In the genomic region with DNA sequence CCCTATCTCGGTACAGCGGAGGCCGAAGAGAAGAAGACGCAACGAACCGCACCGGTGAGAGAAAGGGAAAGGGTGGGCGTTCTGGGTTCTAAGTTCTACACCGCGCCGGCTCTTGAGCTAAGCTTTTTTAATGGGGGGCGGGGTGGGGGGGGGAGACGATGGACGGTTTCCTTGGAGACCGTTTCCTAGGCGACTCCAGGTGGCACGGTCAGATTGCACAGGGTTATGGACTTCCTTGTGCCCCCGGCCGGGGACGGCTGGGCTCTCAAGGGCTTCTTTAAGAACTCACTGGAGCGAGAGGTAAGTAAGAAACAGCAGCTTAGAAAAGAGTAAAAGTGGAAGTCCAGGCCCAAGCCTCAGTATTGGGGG, we compare ENCODE assay signal across 8 mouse cellular contexts. TPM values are rescaled to one million over a fixed set of nuclear protein-coding genes. Genes with fewer than 3 reads are reported as not detected.
DNase-seq lines count a peak whose midpoint lies in the region; ATAC-seq and TF ChIP-seq lines count a peak whose summit lies in the region.

No protein-coding gene starts in this region.

- under 1% methylated on average over 21 of the region's 21 CpGs for WGBS in lung, embryonic 15.5 days
- WGBS in embryonic facial prominence, embryonic 15.5 days: under 1% methylated on average over 21 of the region's 21 CpGs
- 0% methylated on average over 21 of the region's 21 CpGs for WGBS in intestine, postnatal 0 days
- 2% methylated on average over 21 of the region's 21 CpGs for WGBS in midbrain, embryonic 15.5 days

- TF ChIP-seq CTCF in intestine, postnatal 0 days (IDR thresholded peaks at IDR 0.05; ENCODE audit: low read depth): no peak

- no peaks in the 10 kb centered on the region for H3K27me3 ChIP-seq in lung, embryonic 15.5 days
- no peaks in the 10 kb centered on the region for H3K27me3 ChIP-seq in embryonic facial prominence, embryonic 15.5 days
- H3K27me3 ChIP-seq in intestine, postnatal 0 days (replicated peaks; ENCODE audit: control insufficient read depth, insufficient read depth, low read length): no peaks in the 10 kb centered on the region
- no peaks in the 10 kb centered on the region for H3K27me3 ChIP-seq in midbrain, embryonic 15.5 days (replicated peaks)

- peak; percentile 46; the same call in 1 of the 2 replicates for ATAC-seq in lung, embryonic 15.5 days (ENCODE audit: borderline replicate concordance, extremely low read depth, low FRiP score, low TSS enrichment)
- peak; percentile 32; the same call in 1 of the 2 replicates for ATAC-seq in embryonic facial prominence, embryonic 15.5 days (ENCODE audit: insufficient number of reproducible peaks, low FRiP score, low TSS enrichment, low read depth)
- ATAC-seq in intestine, postnatal 0 days: peak; percentile 46
- ATAC-seq in midbrain, embryonic 15.5 days (replicated peaks): peak; percentile 60; the same call in 1 of the 2 replicates

- H3K4me1 ChIP-seq in lung, embryonic 15.5 days: peaks cover 24% of the 10 kb centered on the region
- H3K4me1 ChIP-seq in embryonic facial prominence, embryonic 15.5 days: peaks cover 27% of the 10 kb centered on the region
- peaks cover 9% of the 10 kb centered on the region for H3K4me1 ChIP-seq in intestine, postnatal 0 days (replicated peaks; ENCODE audit: control insufficient read depth, insufficient read depth, low read length)
- H3K4me1 ChIP-seq in midbrain, embryonic 15.5 days: peaks cover 34% of the 10 kb centered on the region

- peak overlapping the region; percentile 94 for H3K4me3 ChIP-seq in lung, embryonic 15.5 days
- peak overlapping the region; percentile 96 for H3K4me3 ChIP-seq in embryonic facial prominence, embryonic 15.5 days (replicated peaks)
- H3K4me3 ChIP-seq in intestine, postnatal 0 days (ENCODE audit: low read depth, low read length): peak overlapping the region; percentile 79
- peak overlapping the region; percentile 93 for H3K4me3 ChIP-seq in midbrain, embryonic 15.5 days

- H3K36me3 ChIP-seq in lung, embryonic 15.5 days: peaks cover 46% of the 10 kb centered on the region
- peaks cover 44% of the 10 kb centered on the region for H3K36me3 ChIP-seq in embryonic facial prominence, embryonic 15.5 days
- H3K36me3 ChIP-seq in intestine, postnatal 0 days (ENCODE audit: control insufficient read depth, insufficient read depth): peaks cover 45% of the 10 kb centered on the region
- peaks cover 26% of the 10 kb centered on the region; the same call in 1 of the 2 replicates for H3K36me3 ChIP-seq in midbrain, embryonic 15.5 days (replicated peaks)

- peak overlapping the region; percentile 95 for H3K9ac ChIP-seq in lung, embryonic 15.5 days
- H3K9ac ChIP-seq in embryonic facial prominence, embryonic 15.5 days: peak overlapping the region; percentile 84
- peak overlapping the region; percentile 89 for H3K9ac ChIP-seq in intestine, postnatal 0 days (ENCODE audit: low read depth, low read length)
- H3K9ac ChIP-seq in midbrain, embryonic 15.5 days: peak overlapping the region; percentile 98

- H3K9me3 ChIP-seq in lung, embryonic 15.5 days: no peaks in the 10 kb centered on the region
- no peaks in the 10 kb centered on the region for H3K9me3 ChIP-seq in embryonic facial prominence, embryonic 15.5 days (replicated peaks)
- H3K9me3 ChIP-seq in intestine, postnatal 0 days (ENCODE audit: control insufficient read depth): no peaks in the 10 kb centered on the region
- H3K9me3 ChIP-seq in midbrain, embryonic 15.5 days: no peaks in the 10 kb centered on the region

- H3K27ac ChIP-seq in lung, embryonic 15.5 days: peak overlapping the region; percentile 93
- peak overlapping the region; percentile 95 for H3K27ac ChIP-seq in embryonic facial prominence, embryonic 15.5 days (replicated peaks)
- peak overlapping the region; percentile 84 for H3K27ac ChIP-seq in intestine, postnatal 0 days (ENCODE audit: low read depth, low read length)
- peak overlapping the region; percentile 94 for H3K27ac ChIP-seq in midbrain, embryonic 15.5 days

- DNase-seq in lung, adult 18-20 months: no peak
- DNase-seq in yolk sac, embryonic 10.5 days (ENCODE audit: low spot score): no peak
- DNase-seq in layer of hippocampus, postnatal 10 days (ENCODE audit: low spot score in 2 of 2): no peak
- no peak for DNase-seq in cerebellum, adult 18-20 months

- H3K4me2 ChIP-seq in lung, embryonic 15.5 days: peak overlapping the region; percentile 64
- peak overlapping the region; percentile 60 for H3K4me2 ChIP-seq in embryonic facial prominence, embryonic 15.5 days (replicated peaks)
- H3K4me2 ChIP-seq in intestine, postnatal 0 days (replicated peaks; ENCODE audit: low read depth): peak overlapping the region; percentile 74
- peak overlapping the region; percentile 67 for H3K4me2 ChIP-seq in midbrain, embryonic 15.5 days

RNA-seq across cellular contexts. Expression of gene Ndufs3, which starts 0.2 kb away (rescaled TPM):
- 199 and 207 TPM in 2 replicates for polyA plus RNA-seq in lung, embryonic 15.5 days (2015; fragmentation: Nextera tagmentation; extraction: Ambion mirVana)
- polyA plus RNA-seq in embryonic facial prominence, embryonic 15.5 days (2015; fragmentation: Nextera tagmentation; extraction: Ambion mirVana): 194 and 204 TPM in 2 replicates
- polyA plus RNA-seq in intestine, postnatal 0 days (2015; fragmentation: Nextera tagmentation; extraction: Ambion mirVana): 263 and 280 TPM in 2 replicates
- polyA plus RNA-seq in midbrain, embryonic 15.5 days (2015; fragmentation: Nextera tagmentation; extraction: Ambion mirVana): 202 and 212 TPM in 2 replicates
- 100 to 1,000 TPM; 224 to 227 TPM for total RNA-seq in layer of hippocampus, postnatal 10 days (2021)

RNA-seq across cellular contexts. Expression of gene Kbtbd4, which starts 0.3 kb away (rescaled TPM):
- 36.8 and 37.8 TPM in 2 replicates for polyA plus RNA-seq in lung, embryonic 15.5 days (2015; fragmentation: Nextera tagmentation; extraction: Ambion mirVana)
- polyA plus RNA-seq in embryonic facial prominence, embryonic 15.5 days (2015; fragmentation: Nextera tagmentation; extraction: Ambion mirVana): 37.4 and 37.6 TPM in 2 replicates
- 12.0 and 13.1 TPM in 2 replicates for polyA plus RNA-seq in intestine, postnatal 0 days (2015; fragmentation: Nextera tagmentation; extraction: Ambion mirVana)
- polyA plus RNA-seq in midbrain, embryonic 15.5 days (2015; fragmentation: Nextera tagmentation; extraction: Ambion mirVana): 70.4 and 71.1 TPM in 2 replicates
- total RNA-seq in layer of hippocampus, postnatal 10 days (2021): 10 to 100 TPM; 30.9 to 34.9 TPM

RNA-seq across cellular contexts. Expression of gene C1qtnf4, which starts 19.2 kb away (rescaled TPM):
- 4.0 TPM in 2 replicates for polyA plus RNA-seq in lung, embryonic 15.5 days (2015; fragmentation: Nextera tagmentation; extraction: Ambion mirVana)
- polyA plus RNA-seq in embryonic facial prominence, embryonic 15.5 days (2015; fragmentation: Nextera tagmentation; extraction: Ambion mirVana): 20.5 and 20.8 TPM in 2 replicates
- polyA plus RNA-seq in intestine, postnatal 0 days (2015; fragmentation: Nextera tagmentation; extraction: Ambion mirVana): 6.5 and 7.6 TPM in 2 replicates
- polyA plus RNA-seq in midbrain, embryonic 15.5 days (2015; fragmentation: Nextera tagmentation; extraction: Ambion mirVana): 137 and 138 TPM in 2 replicates
- total RNA-seq in layer of hippocampus, postnatal 10 days (2021): 100 to 1,000 TPM; 157 to 186 TPM

RNA-seq across cellular contexts. Expression of gene Celf1, which starts 35.3 kb away (rescaled TPM):
- polyA plus RNA-seq in lung, embryonic 15.5 days (2015; fragmentation: Nextera tagmentation; extraction: Ambion mirVana): 80.7 and 81.8 TPM in 2 replicates
- polyA plus RNA-seq in embryonic facial prominence, embryonic 15.5 days (2015; fragmentation: Nextera tagmentation; extraction: Ambion mirVana): 66.4 and 66.7 TPM in 2 replicates
- polyA plus RNA-seq in intestine, postnatal 0 days (2015; fragmentation: Nextera tagmentation; extraction: Ambion mirVana): 34.9 and 41.0 TPM in 2 replicates
- 123 and 129 TPM in 2 replicates for polyA plus RNA-seq in midbrain, embryonic 15.5 days (2015; fragmentation: Nextera tagmentation; extraction: Ambion mirVana)
- total RNA-seq in layer of hippocampus, postnatal 10 days (2021): 100 to 1,000 TPM; 109 to 116 TPM

RNA-seq across cellular contexts. Expression of gene Mtch2, which starts 57.9 kb away (rescaled TPM):
- polyA plus RNA-seq in lung, embryonic 15.5 days (2015; fragmentation: Nextera tagmentation; extraction: Ambion mirVana): 208 and 209 TPM in 2 replicates
- 175 and 188 TPM in 2 replicates for polyA plus RNA-seq in embryonic facial prominence, embryonic 15.5 days (2015; fragmentation: Nextera tagmentation; extraction: Ambion mirVana)
- 196 and 216 TPM in 2 replicates for polyA plus RNA-seq in intestine, postnatal 0 days (2015; fragmentation: Nextera tagmentation; extraction: Ambion mirVana)
- 242 and 250 TPM in 2 replicates for polyA plus RNA-seq in midbrain, embryonic 15.5 days (2015; fragmentation: Nextera tagmentation; extraction: Ambion mirVana)
- total RNA-seq in layer of hippocampus, postnatal 10 days (2021): 100 to 1,000 TPM; 141 to 156 TPM
